Mouse (Mus musculus) splenic B cell, adult 2 months (primary cell): ENCODE measurements around the gene Gm2237.
A peak's percentile ranks its signal among the peaks of the same experiment; 100 is the strongest.
"Not testable (repeated sequence)": the region's sequence is repeated elsewhere in the genome, so short reads cannot be mapped to it uniquely, and the experiment has no call there.

Experiments
- DNase-seq: peaks from one replicate; pipeline ENCODE4 v3.0.0-alpha.2; 2011; ENCODE audit warnings: low read depth, low spot score
- H3K27me3 ChIP-seq: 2 replicates; pipeline ENCODE4 v1.6.1; 2012; ENCODE audit warnings: mild to moderate bottlenecking, low read length, moderate library complexity, mixed read lengths; ENCODE audit not compliant: control insufficient read depth, poor library complexity, insufficient read depth, severe bottlenecking
- H3K36me3 ChIP-seq: 2 replicates; pipeline ENCODE4 v1.6.1; 2012; ENCODE audit warnings: mild to moderate bottlenecking, low read length, moderate library complexity, mixed read lengths; ENCODE audit not compliant: control insufficient read depth, poor library complexity, insufficient read depth, severe bottlenecking

Gm2237 gene

DNA sequence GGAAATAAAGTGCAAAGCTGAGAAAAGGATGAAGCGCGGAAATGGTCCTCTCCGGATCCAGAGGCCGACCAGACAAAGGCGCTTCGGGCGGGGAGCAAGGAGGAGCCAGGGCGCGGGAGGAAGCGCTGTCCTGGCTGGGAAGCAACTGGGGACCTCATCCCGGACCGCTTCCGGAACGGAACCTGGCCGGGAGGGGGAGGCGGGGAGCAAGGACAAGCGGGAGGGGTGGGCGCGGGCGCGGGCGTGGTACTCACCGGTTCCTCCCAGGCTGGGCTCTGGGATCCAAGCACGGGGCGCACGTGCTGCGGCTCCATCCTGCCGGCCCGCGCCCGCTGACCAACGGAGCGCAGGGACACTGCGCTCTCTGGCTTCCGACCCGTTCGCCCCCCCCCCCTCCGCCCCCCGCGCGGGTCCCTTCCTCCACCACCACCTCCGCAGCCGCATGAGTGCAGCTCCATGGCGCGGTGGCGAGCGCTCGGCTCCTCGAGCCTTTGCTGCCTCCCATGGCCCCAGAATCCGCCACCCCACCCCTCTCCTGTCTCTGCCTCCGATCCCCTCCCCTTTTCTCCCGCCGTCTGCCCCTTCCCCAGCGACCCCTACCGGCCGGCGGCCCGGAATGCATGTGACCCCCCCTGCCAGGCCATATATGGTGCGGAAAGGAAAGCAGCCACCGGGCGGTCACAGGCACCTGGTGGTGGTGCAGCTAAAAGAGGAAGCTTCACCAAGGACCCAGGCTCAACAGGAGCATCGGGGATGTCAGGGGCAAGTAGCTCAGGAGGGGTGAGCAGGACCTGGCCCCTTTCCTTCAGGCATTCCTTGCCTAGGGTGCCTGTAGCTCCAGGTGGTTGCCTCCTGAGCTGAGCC, at the start of gene Gm2237:
Gene Gm2237, minus strand, starts transcription at position 332 of the 864 bp plus-strand sequence.
- DNase-seq, result peak; percentile 7
- not testable (repeated sequence) for H3K36me3 ChIP-seq, H3K27me3 ChIP-seq

DNA sequence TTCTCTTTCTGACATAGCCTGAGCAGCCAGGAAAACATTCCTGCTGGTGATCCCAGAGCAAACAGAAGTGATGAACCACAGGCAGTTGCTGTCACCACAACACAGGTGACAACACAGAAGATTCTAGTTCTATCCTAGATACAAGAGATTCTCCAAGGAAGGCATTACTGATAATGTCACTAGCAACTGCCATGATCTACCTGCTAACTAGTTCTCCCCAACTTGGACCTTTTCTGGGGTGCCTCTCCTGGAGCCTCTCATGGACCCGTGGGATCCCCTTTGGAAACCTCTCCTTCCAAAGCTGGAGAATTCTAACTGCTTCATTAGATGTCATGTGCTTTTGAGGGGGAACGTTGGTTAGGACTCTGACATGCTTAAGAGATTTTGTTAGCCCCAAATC, 17.5 kb upstream of the Gm2237 start, which contains the start of gene Gm5458:
Gene Gm5458, minus strand, starts transcription at position 101 of the 400 bp plus-strand sequence.
- DNase-seq, H3K27me3 ChIP-seq, H3K36me3 ChIP-seq: not testable (repeated sequence)

DNA sequence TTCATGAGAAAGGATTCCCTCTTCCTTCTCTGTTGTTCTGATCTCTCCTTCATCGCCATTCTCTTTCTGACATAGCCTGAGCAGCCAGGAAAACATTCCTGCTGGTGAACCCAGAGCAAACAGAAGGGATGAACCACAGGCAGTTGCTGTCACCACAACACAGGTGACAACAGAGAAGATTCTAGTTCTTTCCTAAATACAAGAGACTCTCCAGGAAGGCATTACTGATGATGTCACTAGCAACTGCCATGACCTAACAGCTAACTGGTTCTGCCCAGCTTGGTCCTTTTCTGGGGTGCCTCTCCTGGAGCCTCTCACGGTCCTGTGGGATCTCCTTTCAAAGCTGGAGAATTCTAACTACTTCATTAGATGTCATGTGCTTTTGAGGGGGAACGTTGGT, 35.1 kb downstream of the Gm2237 start, which contains the start of gene Gm2244:
Gene Gm2244, minus strand, starts transcription at position 101 of the 400 bp plus-strand sequence.
- not testable (repeated sequence) for H3K27me3 ChIP-seq, DNase-seq, H3K36me3 ChIP-seq
